In the genomic region with DNA sequence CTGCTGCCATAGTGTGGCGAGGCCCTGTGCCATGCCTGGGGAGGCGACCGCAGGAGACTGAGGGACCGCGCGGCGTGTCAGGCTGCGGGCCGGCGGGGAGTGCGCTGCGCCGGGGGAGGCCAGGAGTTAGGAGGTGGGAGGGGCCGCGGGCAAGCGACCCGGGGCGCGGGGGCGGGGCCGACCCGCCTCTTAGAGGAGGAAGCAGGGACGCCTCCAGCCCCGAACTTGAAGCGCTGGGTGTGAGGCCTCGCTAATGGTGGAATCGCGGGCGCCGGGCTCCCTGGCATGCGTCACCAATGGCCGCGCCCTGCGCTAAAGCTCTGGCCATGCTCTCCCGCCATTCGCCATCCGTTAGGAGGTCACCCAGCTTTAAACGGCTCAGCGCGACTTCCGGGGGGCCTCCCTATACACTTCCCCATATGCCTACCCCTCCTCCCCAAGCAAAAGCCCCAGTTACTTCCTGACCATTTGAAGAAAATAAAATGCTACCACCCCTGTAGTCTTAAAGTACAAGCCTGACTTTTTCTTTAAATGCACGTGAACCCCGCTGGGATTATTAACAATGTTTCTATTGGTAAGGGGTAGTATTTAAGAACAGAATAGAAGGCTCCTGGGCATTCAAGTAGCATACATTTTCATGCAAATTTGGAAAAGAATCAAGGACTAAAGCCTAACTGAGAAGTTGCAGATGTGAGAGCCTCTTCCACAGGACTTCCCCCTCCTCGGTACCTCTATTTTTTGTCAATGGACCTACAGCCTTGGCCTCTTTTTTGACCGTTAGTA, we compare ENCODE assay signal across 8 mouse cellular contexts. TPM values are rescaled to one million over a fixed set of nuclear protein-coding genes. Genes with fewer than 3 reads are reported as not detected.
DNase-seq lines count a peak whose midpoint lies in the region; ATAC-seq and TF ChIP-seq lines count a peak whose summit lies in the region.

A gene (minus strand): TSS at position 344 of the 783 bp plus-strand sequence.

- TF ChIP-seq POLR2A in spleen, adult 2 months (IDR thresholded peaks at IDR 0.05; ENCODE audit: low read depth, low read length) = peak; percentile 5; the same call in 1 of the 2 replicates

- 13% methylated on average over 42 of the region's 45 CpGs for WGBS in intestine, embryonic 16.5 days
- 24% methylated on average over 34 of the region's 45 CpGs for WGBS in limb, embryonic 12.5 days
- WGBS in midbrain, embryonic 14.5 days = 23% methylated on average over 38 of the region's 45 CpGs
- WGBS in spleen, adult 2 months = 27% methylated on average over 42 of the region's 45 CpGs

- intact Hi-C loops in gastrocnemius, postnatal 36 days (cut with DNase I) = loop anchor here (10.0 kb wide), 1 partner anchor 103 kb away; a partner anchor contains a TSS

- no peak for TF ChIP-seq CTCF in spleen, adult 2 months (IDR thresholded peaks at IDR 0.05; ENCODE audit: extremely low read depth, insufficient read depth, insufficient read length, insufficient replicate concordance)

- H3K9ac ChIP-seq in intestine, embryonic 16.5 days (ENCODE audit: low read depth, low read length) = peak within 1 kb of the TSS; percentile 74
- peak within 1 kb of the TSS; percentile 84 for H3K9ac ChIP-seq in limb, embryonic 12.5 days (replicated peaks)
- H3K9ac ChIP-seq in midbrain, embryonic 14.5 days (replicated peaks; ENCODE audit: low read length) = peak within 1 kb of the TSS; percentile 81

- H3K9me3 ChIP-seq in intestine, embryonic 16.5 days (ENCODE audit: control insufficient read depth, low read length) = no peaks in the 10 kb centered on the region
- no peaks in the 10 kb centered on the region for H3K9me3 ChIP-seq in limb, embryonic 12.5 days
- H3K9me3 ChIP-seq in midbrain, embryonic 14.5 days (ENCODE audit: control insufficient read depth, low read length) = no peaks in the 10 kb centered on the region

- DNase-seq in right cerebral cortex, adult 18-20 months = peak; percentile 47
- no peak for DNase-seq in right cerebral cortex, postnatal 25 days
- DNase-seq in embryo, embryonic 11 days = peak; percentile 87
- DNase-seq in gastrocnemius, postnatal 36 days = peak; percentile 41 to 42
- peak; percentile 82 for DNase-seq in midbrain, embryonic 14.5 days
- peak; percentile 26 to 62 for DNase-seq in spleen, adult 2 months (ENCODE audit: low read depth in 1 of 2, low spot score in 2 of 2)

- H3K4me3 ChIP-seq in intestine, embryonic 16.5 days (ENCODE audit: low read length) = peak within 1 kb of the TSS; percentile 62
- peak within 1 kb of the TSS; percentile 65 for H3K4me3 ChIP-seq in limb, embryonic 12.5 days (replicated peaks)
- H3K4me3 ChIP-seq in midbrain, embryonic 14.5 days (replicated peaks; ENCODE audit: low read depth, low read length) = peak within 1 kb of the TSS; percentile 59
- peak within 1 kb of the TSS; percentile 66 for H3K4me3 ChIP-seq in spleen, adult 2 months (ENCODE audit: extremely low read depth, insufficient read depth, insufficient read length)

- ATAC-seq in intestine, embryonic 16.5 days = peak; percentile 97
- peak; percentile 88 for ATAC-seq in limb, embryonic 12.5 days (ENCODE audit: insufficient number of reproducible peaks, insufficient read depth, low FRiP score, low TSS enrichment, low read depth)
- ATAC-seq in midbrain, embryonic 14.5 days (ENCODE audit: low FRiP score, low TSS enrichment) = peak; percentile 85

- H3K4me1 ChIP-seq in intestine, embryonic 16.5 days (ENCODE audit: control insufficient read depth, insufficient read depth, low read length) = peaks cover 5% of the 10 kb centered on the region; the same call in 1 of the 2 replicates
- H3K4me1 ChIP-seq in limb, embryonic 12.5 days (replicated peaks) = 0 out of 2 replicates have a peak, but pooled peaks cover 5% of the 10 kb centered on the region
- 0 out of 2 replicates have a peak, but pooled peaks cover 2% of the 10 kb centered on the region for H3K4me1 ChIP-seq in midbrain, embryonic 14.5 days (ENCODE audit: control insufficient read depth, insufficient read depth, low read length)
- H3K4me1 ChIP-seq in spleen, adult 2 months (ENCODE audit: control insufficient read depth, insufficient read depth, insufficient read length) = peaks cover 4% of the 10 kb centered on the region; the same call in 1 of the 2 replicates

- H3K27me3 ChIP-seq in intestine, embryonic 16.5 days (replicated peaks; ENCODE audit: control insufficient read depth, insufficient read depth, low read length) = no peaks in the 10 kb centered on the region
- peaks cover 18% of the 10 kb centered on the region for H3K27me3 ChIP-seq in limb, embryonic 12.5 days
- no peaks in the 10 kb centered on the region for H3K27me3 ChIP-seq in midbrain, embryonic 14.5 days (ENCODE audit: control insufficient read depth, insufficient read depth, low read length)
- H3K27me3 ChIP-seq in spleen, adult 2 months (ENCODE audit: control insufficient read depth, insufficient read depth, low read length) = no peaks in the 10 kb centered on the region

- no peaks in the 10 kb centered on the region for H3K36me3 ChIP-seq in intestine, embryonic 16.5 days (ENCODE audit: control insufficient read depth, insufficient read depth, low read length)
- H3K36me3 ChIP-seq in limb, embryonic 12.5 days = no peaks in the 10 kb centered on the region
- no peaks in the 10 kb centered on the region for H3K36me3 ChIP-seq in midbrain, embryonic 14.5 days (ENCODE audit: control insufficient read depth, insufficient read depth, low read length)
- no peaks in the 10 kb centered on the region for H3K36me3 ChIP-seq in spleen, adult 2 months (ENCODE audit: control insufficient read depth, insufficient read depth, low read length)

- peak within 1 kb of the TSS; percentile 64 for H3K4me2 ChIP-seq in intestine, embryonic 16.5 days (ENCODE audit: low read depth, low read length)
- peak within 1 kb of the TSS; percentile 56 for H3K4me2 ChIP-seq in limb, embryonic 12.5 days
- peak within 1 kb of the TSS; percentile 55 for H3K4me2 ChIP-seq in midbrain, embryonic 14.5 days (ENCODE audit: low read length)

- H3K27ac ChIP-seq in intestine, embryonic 16.5 days (ENCODE audit: low read length) = peak within 1 kb of the TSS; percentile 61
- peak within 1 kb of the TSS; percentile 83 for H3K27ac ChIP-seq in limb, embryonic 12.5 days
- peak within 1 kb of the TSS; percentile 94 for H3K27ac ChIP-seq in midbrain, embryonic 14.5 days (replicated peaks; ENCODE audit: low read depth, low read length)
- H3K27ac ChIP-seq in spleen, adult 2 months (ENCODE audit: insufficient read depth, low read length) = peak within 1 kb of the TSS; percentile 90

RNA-seq across cellular contexts. Expression of the gene that starts here (rescaled TPM):
- total RNA-seq in gastrocnemius, postnatal 36 days (2021) = 10 to 100 TPM; 50.7 to 61.0 TPM
- polyA plus RNA-seq in intestine, embryonic 16.5 days (2015; fragmentation: Nextera tagmentation; extraction: Ambion mirVana) = 27.1 and 33.1 TPM in 2 replicates
- polyA plus RNA-seq in limb, embryonic 12.5 days (2016; fragmentation: Nextera tagmentation; extraction: Ambion mirVana) = 68.8 and 75.2 TPM in 2 replicates
- 143 and 146 TPM in 2 replicates for polyA plus RNA-seq in midbrain, embryonic 14.5 days (2014; fragmentation: Nextera tagmentation; extraction: Ambion mirVana)
- 16.1 and 16.2 TPM in 2 replicates for polyA plus RNA-seq in spleen, adult 2 months (2012; rRNA removed)
